Mouse (Mus musculus): ENCODE results near the gene Efcab12.

Efcab12 gene

DNA sequence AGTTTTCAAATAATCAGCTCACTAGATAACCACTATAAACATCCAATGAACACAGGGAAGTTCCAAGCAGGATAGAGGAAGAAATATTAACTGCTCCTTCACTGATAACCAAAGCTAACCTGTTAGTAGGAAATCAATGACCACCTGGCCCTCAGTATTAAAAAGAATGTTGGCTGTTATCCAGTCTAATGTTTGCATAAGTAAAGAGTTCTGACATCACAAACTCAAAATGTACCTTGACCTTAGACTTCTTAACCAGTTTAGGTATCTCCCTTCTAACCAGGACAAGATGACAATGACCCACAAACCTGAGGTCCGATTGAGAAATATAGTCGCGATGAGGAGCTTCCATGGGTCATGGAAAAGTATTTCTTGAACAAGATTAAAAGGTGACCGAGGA, 6.8 kb upstream of the Efcab12 start:
- no peak for DNase-seq (ENCODE audit: low spot score in 2 of 2)

DNA sequence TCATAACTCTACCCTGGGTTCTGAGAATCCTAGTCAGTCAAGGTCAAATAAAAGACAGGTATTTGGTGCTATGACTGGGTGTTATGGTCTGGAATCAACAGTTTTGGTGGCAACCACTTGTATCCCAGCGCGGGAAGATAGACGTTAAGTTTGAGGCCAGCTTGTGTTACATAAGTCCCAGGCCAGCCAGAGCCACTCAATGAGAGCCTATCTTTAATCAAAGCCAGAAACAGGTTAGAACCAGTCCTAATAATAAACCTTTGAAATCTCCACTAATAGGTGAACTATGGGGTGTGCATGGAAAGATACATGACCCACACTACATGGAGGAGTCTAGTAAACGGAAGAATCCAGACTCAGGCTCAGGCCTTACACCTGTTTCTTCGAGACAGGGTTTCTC, 533 bp upstream of the Efcab12 start:
- DNase-seq (ENCODE audit: low spot score in 2 of 2), result no peak

DNA sequence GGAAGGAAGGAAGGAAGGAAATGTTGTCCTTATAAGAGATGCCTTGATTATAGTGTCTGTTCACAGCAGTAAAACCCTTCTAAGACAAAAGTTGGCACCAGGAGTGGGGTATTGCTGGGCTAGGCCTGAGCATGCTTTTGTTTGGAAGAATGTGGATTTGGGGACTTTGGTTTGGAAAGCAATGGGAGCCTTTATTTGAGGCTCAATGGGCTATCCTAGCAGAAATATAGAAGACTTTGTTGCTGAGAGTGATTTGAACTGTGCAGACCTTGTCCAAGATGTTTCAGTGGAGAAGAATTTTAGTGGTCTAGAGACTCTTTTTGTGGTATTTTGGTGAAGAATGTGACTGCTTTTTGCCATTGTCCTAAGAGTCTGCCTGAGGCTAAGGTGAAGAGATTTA, 4.4 kb downstream of the Efcab12 start:
- no peak for DNase-seq (ENCODE audit: low spot score in 2 of 2)

DNA sequence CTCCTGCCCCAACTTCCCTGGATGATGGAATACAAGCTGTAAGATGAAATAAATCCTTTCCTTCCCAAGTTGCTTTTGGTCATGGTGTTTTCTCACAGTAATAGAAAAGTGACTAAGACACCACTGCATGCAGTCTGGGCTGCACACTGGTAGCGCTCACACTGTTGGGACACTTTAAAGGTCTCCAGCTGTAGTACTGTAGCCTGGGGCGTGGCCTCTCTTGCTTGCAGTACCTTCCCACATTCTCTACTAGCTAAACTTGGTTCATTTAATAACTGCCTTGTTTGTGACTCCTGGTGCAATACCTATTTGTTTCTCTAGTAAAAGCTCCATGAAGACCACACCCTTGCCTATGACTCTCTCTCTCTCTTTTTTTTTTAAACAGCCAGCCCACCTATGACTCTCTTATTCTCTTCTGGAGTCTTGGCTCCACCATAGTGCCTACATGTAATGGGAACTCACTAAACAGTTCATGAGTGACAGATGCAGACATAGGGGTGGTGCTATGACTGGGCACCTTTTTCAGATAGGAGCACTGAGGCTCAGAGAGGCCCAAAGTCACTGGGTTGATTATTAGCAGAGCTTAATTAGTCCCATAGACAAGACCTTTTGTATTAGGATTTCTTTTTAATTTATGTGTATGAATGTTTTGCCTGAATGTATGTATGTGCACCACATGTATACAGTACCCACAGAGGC, 5.9 kb downstream of the Efcab12 start:
- DNase-seq (ENCODE audit: low spot score in 2 of 2), result no peak

DNA sequence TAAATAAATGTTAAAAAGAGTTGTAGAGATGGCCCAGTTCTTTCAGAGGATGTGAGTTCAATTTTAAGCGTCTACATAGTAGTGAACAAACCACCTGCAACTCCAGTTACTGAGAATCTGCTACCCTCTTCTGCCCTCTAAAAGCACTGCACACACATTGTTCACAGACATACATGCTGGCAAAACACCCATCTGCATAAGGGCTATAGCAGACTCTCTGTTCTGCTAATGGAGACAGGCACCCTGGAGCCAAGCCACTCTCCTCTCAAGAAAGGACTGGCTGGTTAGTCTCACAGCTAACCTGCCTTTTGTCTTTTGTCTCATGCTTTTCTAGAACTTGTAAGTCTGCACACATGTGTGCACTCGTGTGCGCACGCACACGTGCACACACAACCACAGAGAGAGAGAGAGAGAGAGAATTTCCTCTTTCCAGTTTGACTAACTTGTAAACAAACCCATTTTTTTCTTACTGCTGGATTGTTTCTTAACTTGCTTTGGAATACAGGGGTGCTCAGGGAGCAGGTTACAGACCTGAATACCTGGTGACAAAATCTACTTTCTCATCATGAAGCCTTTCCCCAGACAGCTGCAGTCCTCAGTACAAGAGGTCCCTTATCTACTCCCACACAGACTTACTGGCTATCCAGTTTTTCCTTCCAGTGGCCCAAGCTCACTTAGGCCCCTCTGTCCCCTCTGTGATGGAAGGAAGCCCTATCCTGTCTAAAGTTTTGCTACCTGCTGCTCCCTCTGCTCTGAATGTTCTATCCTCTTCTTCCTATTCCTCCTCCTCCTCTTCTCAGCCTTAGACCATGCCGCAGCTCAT, 7.2 kb downstream of the Efcab12 start:
- no peak for DNase-seq (ENCODE audit: low spot score in 2 of 2)

DNA sequence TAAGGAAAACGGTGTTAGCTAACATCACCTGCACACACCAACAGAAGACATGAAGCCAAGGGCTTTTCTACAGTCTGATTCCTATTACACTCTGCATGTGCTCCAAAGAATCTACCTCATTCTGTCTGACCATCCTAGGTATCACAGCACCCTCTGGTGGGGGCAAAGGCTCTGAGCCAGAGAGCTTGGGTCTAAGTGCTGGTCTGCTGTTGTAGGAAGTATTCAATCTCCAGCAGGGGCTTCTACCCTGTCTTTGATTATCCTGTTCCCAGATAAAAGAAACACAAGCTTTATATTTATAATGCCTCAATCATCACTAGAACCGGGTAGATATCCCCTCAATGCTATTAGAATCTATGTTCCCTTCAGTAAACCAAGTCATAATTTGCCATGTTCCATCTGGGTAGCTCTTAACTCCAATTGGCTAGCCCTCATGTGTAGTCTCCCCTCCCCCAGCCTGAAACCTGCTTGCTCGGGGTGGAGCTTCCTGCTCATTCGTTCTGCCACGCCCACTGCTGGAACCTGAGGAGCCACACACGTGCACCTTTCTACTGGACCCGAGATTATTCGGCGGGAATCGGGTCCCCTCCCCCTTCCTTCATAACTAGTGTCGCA, 14.3 kb downstream of the Efcab12 start:
- DNase-seq (ENCODE audit: low spot score in 2 of 2), result peak; percentile 55 to 74

DNA sequence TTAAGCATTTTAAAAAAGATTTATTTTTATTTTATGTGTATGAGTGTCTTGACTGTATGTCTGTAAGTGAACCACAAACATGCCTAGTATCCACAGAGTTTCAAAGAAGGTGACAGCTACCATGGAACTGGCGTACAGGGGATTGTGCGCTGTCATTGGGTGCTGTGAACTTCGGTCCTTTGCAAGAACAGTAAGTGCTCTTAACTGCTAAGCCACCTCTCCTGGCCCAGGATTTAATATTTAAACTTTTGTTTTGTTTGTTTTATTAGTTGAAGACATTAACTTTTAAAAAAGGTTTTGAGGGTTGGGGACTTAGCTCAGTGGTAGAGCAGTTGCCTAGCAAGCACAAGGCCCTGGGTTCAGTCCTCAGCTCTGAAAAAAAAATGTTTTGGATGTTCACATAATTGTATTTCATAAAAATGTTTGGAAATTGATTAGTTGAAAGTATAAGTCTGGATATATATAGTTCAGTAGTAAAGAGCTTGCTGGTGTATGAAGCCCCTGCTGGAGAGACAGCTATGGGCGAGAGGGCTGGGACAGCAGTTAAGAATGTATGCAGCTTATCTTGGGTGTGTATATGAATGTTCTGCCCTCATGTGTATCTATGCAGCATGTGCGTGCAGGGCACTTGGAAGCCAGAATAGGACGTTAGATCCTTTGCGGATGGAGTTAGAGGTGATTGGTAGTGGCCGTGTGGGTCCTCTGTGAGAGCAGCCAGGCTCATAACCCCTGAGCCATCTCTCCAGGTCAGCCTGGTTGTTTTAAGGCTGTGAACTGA, 16.8 kb downstream of the Efcab12 start:
- DNase-seq (ENCODE audit: low spot score in 2 of 2), result no peak

DNA sequence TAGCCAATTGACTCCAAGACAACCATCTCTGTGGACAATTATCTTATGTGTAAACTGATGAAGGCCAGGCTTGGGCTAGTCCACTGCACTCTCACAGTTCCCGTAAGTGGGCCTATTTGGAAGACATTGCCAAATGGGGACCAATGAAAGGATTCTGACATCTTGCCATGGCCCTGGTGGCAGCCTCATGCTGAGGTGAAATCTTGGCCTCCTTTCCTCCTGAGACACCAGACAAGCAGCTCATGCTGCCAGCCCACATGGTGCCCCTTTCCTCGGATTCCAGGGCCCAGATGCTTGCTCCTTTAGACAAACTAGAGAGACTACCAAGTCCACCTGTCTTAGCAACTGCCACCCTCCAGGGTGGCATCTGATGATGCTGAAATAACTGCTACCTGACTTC, 20.1 kb downstream of the Efcab12 start:
- DNase-seq (ENCODE audit: low spot score in 2 of 2), result no peak

DNA sequence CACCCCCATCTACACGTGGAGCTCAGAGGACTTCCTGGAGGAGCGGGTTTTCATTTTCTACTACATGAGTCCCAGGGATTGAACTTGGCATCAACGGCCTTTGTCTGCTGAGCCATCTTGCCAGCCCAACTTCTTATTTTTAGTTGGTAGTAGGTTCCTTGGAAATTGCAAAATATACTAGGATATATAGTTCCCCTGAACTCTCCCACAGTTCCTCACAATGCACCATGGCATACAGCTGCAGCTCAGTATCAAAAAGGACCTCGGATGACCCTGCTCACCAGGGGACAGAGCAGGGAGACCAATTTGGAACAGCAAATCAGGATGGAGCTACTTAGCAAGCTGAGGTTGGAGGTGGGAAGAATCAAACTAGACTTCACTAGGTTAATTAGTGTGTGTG, 23.2 kb downstream of the Efcab12 start:
- DNase-seq (ENCODE audit: low spot score in 2 of 2), result no peak

DNA sequence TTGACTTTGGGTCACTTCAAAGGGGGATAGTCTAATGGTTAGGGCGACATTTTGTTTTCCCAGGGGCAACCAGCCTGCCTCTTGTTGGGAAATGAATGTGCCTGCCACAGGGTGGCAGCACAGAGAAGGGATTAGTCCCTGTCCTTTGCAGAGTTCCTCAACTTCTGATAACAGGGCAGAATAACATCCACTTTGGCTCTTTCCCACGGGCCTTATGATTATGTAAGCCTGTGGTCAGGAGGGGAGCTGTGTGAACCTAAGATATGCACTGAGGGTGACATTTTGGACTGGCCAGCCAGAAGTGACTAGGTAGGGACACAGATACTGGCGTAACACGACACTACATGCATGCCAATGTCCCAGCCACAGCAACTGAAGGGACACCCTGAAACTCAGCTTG, 24.1 kb downstream of the Efcab12 start:
- peak; percentile 20 to 23 for DNase-seq (ENCODE audit: low spot score in 2 of 2)

DNA sequence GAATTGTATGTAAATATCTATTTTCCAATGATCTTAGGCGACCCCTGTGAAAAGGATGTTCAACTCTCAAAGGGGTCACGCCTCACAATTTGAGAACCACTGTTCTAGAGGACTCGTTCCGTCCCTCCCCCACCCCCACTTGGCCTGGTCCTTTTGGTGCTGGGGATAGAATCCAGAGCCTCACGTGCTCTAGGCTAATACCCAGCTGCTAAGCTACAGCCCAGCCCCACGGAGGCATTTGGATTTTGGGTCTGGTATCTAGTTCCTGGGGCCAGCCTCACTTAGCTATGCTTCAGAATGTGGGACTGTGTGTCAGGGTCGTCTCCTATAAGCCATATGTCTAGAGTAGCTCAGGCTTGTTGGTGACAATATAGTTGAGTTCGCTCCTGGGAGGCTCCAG, 26.6 kb downstream of the Efcab12 start:
- no peak for DNase-seq (ENCODE audit: low spot score in 2 of 2)

DNA sequence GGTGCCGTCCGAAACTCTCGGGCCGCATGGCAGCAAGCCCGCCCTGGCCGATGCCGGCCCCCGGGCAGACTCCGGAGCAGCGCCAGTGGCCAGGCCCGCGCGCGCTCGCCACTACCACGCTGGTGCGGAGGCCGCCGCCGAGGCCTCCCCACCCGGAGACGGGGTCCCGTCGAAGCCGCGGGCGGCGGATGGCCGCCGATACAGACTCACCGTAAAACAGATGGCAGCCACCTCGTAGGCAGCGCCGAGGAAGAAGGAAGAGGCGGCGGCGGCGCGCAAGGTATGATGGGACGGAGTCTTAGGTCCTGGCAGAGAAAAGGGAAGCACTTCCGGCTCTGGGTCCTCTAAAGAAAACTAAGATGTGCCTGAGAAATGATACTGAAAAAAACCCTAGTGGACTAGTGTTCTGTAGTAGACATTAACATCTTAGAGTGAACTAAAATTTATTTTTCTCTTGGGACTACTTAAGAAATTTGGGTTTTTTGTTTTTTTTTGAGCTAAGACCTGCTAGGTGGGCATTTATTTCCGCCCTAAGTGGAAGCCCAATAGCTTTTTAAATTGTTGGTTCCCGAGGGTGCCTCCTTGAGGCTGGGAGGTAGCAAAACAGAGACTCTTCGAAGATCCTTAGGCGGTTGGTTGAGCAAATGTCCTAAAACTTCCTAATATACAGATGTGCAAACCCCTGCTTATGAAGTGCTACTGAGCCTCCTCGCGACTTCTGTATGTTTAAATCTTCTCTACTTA, 29.6 kb downstream of the Efcab12 start, which contains the start of gene Rpl32:
Gene Rpl32 (minus strand): TSS at position 260 of the 744 bp plus-strand sequence.
- DNase-seq (ENCODE audit: low spot score in 2 of 2), result peak; percentile 85 to 87

DNA sequence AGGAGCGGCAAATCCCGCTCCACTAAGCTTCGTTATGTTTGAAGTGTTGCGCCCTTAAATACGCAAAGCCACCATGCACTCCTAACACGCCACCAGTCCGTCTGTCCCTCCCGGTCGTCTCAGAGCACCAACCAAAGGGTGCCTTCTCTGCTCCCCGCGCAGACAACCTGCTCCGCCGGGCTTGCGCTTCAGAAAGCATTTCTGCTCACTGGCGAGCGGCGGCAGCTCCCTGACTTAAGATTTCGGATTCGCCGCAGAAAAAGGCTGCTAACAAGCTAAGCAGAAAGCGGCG, 30.1 kb downstream of the Efcab12 start:
- no peak for DNase-seq (ENCODE audit: low spot score in 2 of 2)

DNA sequence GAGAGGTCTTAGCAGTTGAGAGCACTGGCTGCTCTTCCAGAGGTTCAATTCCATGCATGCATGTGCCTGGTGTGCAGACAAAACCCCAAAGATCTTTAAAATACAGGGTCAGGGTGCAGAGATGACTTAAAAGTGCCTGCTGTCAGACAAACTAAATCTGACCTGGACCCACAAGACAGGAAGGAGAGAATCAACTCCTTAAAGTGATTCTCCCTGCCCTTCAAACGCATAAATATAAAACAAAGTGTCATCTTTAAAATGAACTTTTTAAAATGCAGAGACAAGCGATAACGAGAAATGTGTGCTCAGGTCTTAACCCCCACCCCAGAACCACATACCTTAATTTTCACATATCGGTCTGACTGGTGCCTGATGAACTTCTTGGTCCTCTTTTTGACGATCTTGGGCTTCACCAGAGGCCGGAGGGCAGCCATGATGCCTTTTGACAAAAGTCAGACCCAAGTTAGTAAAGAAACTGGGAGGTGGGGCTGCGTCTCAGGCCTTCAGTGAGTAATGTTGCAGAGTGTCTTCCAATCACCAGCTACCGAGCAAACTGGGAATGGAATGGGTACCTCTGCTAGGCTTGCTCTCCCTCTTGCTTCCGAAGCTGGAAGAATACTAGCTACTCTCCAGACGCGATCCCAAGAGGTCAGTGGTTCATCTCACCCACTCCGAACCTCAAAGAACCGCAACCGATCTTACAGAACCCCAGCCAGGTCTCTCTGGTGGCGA, 30.6 kb downstream of the Efcab12 start:
- no peak for DNase-seq (ENCODE audit: low spot score in 2 of 2)

DNA sequence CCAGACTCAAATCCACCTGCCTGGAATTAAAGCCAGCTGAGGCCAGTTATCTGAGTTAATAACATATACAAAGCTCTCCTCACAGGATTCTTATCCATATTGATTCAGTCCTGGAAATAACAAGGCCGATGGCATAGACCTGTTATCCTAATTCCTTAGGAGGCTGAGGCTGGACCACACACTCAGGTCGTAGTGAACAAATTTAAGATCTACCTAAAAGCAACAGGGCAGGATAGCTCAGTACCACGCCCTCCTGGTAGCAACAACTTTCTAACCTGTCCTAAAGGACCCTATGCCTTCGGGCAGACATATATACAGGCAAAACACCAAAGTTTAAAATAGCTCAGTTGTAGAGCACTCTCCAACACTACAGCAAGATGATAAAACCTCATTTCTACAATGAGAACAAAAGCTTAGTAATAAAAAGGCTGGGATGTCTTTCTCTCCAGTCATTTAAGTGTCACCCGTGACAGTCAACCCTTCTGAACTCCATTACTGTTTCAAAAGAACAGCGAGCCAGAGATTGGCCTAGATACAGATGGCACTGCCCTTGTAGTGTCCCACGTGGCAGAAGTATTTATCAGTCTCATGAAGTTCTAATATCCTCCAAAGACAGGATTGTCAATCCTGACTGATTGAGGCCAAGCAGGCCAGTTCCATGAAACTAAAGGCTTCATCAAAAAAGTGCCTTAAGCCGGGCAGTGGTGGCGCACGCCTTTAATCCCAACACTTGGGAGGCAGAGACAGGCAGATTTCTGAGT, 33.6 kb downstream of the Efcab12 start:
- DNase-seq (ENCODE audit: low spot score in 2 of 2), result no peak

DNA sequence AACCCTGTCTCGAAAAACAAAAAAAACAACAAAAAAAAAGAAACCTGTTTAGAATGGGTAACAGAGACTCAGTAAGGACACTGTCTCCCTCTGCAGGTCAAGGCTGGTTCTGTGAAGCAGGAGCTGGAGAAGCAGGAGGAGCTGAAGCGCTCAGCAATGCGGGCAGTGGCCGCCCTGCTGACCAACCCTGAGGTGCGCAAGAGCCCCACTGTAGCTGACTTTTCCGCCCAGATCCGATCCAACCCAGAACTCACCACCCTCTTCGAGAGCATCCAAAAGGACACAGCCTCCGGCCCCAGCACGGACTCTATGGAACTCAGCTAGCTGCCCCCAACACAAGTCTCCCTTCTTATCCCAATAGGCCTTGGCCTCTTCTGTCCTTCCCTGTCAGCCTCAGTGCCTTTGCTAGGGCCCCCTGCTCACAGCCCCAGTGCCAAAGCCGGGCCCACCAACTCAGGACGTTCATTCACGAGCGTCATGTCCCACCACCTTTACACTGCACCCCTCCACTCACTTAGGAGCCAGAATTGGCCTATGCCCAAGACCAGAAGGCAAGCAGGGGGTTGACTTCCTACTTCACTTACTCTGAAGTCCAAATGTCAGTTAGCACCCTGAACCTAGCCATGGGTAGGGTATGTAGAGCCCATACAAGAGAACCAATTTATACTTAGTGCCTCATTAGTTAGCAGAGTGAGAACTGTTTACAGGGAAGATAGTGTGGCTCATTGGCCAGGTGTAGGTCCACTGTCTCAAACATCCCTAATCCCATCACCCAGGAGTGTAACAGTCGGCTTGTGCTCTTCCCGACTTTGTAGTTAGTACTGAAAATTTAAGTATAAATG, 34.5 kb downstream of the Efcab12 start:
- DNase-seq (ENCODE audit: low spot score in 2 of 2), result peak; percentile 47 to 56

DNA sequence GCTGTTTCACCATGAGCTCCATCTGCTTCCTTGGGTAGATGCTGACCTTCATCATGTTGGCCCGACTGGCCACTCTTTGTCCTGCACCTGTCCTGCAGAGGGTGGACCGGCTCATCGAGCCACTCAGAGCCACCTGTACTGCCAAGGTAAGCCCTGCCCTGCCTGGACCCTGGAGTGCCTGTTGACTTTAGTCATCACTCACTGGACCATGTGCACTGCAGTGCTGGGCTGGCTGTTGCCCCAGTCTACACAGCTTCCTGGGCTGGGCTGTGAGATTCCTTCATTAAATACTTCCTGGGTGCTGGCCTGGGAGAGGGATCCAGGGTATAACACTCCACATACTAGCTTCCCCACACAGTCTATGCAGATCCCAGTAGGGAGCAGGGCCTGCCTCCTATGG, 36.4 kb downstream of the Efcab12 start:
- DNase-seq (ENCODE audit: low spot score in 2 of 2), result no peak

DNA sequence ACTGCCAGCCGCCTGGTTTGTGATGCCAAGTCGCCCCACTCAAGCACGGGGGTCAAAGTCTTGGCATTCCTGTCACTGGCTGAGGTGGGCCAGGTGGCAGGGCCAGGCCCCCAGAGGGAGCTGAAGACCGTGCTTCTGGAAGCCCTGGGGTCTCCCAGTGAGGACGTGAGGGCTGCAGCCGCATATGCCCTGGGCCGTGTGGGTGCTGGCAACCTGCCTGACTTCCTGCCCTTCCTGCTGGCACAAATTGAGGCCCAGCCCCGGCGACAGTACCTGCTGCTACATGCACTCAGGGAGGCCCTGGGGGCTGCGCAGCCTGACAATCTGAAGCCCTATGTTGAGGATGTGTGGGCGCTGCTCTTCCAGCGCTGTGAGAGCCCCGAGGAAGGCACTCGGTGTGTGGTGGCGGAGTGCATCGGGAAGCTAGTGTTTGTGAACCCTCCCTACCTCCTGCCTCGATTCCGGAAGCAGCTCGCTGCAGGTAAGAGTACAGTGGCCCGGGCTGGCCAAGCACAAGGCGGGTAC, 45.5 kb downstream of the Efcab12 start:
- DNase-seq (ENCODE audit: low spot score in 2 of 2), result peak in 1 of 2 experiments; percentile 5
